In genomic region chr2:167856920-167857475, GRCm38 (mm10) we compare ENCODE assay signal across 13 mouse cellular contexts.
DNase-seq lines count a peak whose midpoint lies in the region; ATAC-seq and TF ChIP-seq lines count a peak whose summit lies in the region.
"Had no signal": no experiment of that assay in that cellular context is flagged by ENCODE, and none has a peak within 500 bp of the region (broad histone marks: within the 10 kb centered on the region; RNA-seq: fewer than 3 reads in every experiment).

No protein-coding gene starts in this region.

- H3K4me3 ChIP-seq in gastrocnemius, adult 2 months, result no peak overlapping the region
- H3K4me3 ChIP-seq in liver, embryonic 15.5 days (replicated peaks), result no peak overlapping the region
- no peak overlapping the region for H3K4me3 ChIP-seq in liver, embryonic 12.5 days
- H3K4me3 ChIP-seq: embryonic facial prominence, embryonic 13.5 days; layer of hippocampus, adult 2 months; stomach, embryonic 15.5 days had no signal

- no peak for DNase-seq in gastrocnemius, adult 2 months
- DNase-seq in gastrocnemius, adult 18-20 months (ENCODE audit: low spot score), result no peak
- peak; percentile 86 for DNase-seq in kidney, adult 9 months
- DNase-seq in lung, postnatal 36 days, result peak; percentile 77
- no peak for DNase-seq in embryo, embryonic 9.5 days (ENCODE audit: extremely low spot score)
- DNase-seq in adrenal gland, adult 8-10 months, result no peak
- DNase-seq: cerebellum, adult 9-11 months; forebrain, postnatal 0 days had no signal

- no peak for TF ChIP-seq CTCF in gastrocnemius, adult 2 months (IDR thresholded peaks at IDR 0.05)

- H3K9ac ChIP-seq in liver, embryonic 15.5 days, result no peak overlapping the region
- no peak overlapping the region for H3K9ac ChIP-seq in liver, embryonic 12.5 days
- H3K9ac ChIP-seq: embryonic facial prominence, embryonic 13.5 days; forebrain, postnatal 0 days; stomach, embryonic 15.5 days had no signal

- WGBS in liver, embryonic 15.5 days (ENCODE audit: insufficient replicate concordance), result 58% methylated on average over 10 of the region's 10 CpGs
- WGBS in liver, embryonic 12.5 days (ENCODE audit: insufficient replicate concordance), result 60% methylated on average over 10 of the region's 10 CpGs

- H3K9me3 ChIP-seq in liver, embryonic 15.5 days (replicated peaks), result no peaks in the 10 kb centered on the region
- no peaks in the 10 kb centered on the region for H3K9me3 ChIP-seq in liver, embryonic 12.5 days (replicated peaks)
- H3K9me3 ChIP-seq: embryonic facial prominence, embryonic 13.5 days; stomach, embryonic 15.5 days had no signal

- H3K36me3 ChIP-seq in liver, embryonic 15.5 days (replicated peaks), result no peaks in the 10 kb centered on the region
- no peaks in the 10 kb centered on the region for H3K36me3 ChIP-seq in liver, embryonic 12.5 days
- H3K36me3 ChIP-seq: embryonic facial prominence, embryonic 13.5 days; stomach, embryonic 15.5 days had no signal

- H3K27ac ChIP-seq in gastrocnemius, adult 2 months, result peak overlapping the region; percentile 69
- H3K27ac ChIP-seq in liver, embryonic 15.5 days (replicated peaks), result peak overlapping the region; percentile 38; the same call in 1 of the 2 replicates
- no peak overlapping the region for H3K27ac ChIP-seq in liver, embryonic 12.5 days
- H3K27ac ChIP-seq: embryonic facial prominence, embryonic 13.5 days; layer of hippocampus, adult 2 months; stomach, embryonic 15.5 days had no signal

- H3K27me3 ChIP-seq in liver, embryonic 15.5 days, result no peaks in the 10 kb centered on the region
- H3K27me3 ChIP-seq in liver, embryonic 12.5 days (replicated peaks), result peaks cover 43% of the 10 kb centered on the region
- H3K27me3 ChIP-seq: embryonic facial prominence, embryonic 13.5 days; stomach, embryonic 15.5 days had no signal

- no peak for ATAC-seq in liver, embryonic 15.5 days (ENCODE audit: insufficient read depth)
- no peak for ATAC-seq in liver, embryonic 12.5 days
- ATAC-seq: forebrain, postnatal 0 days had no signal

- intact Hi-C loops in gastrocnemius, adult 2 months (cut with DNase I), result no loop called here

- H3K4me1 ChIP-seq in liver, embryonic 15.5 days (replicated peaks), result peaks cover 15% of the 10 kb centered on the region
- peaks cover 34% of the 10 kb centered on the region for H3K4me1 ChIP-seq in liver, embryonic 12.5 days

- no peak overlapping the region for H3K4me2 ChIP-seq in liver, embryonic 15.5 days
- H3K4me2 ChIP-seq in liver, embryonic 12.5 days, result no peak overlapping the region
- H3K4me2 ChIP-seq: embryonic facial prominence, embryonic 13.5 days; stomach, embryonic 15.5 days had no signal

Comparison
In these comparisons a context has a peak if more than half of its experiments do, and no peak if none do; other contexts are left out.
1. DNase-seq: peak in kidney, adult 9 months (single experiment) and lung, postnatal 36 days (single experiment); none in gastrocnemius, adult 2 months (single experiment), gastrocnemius, adult 18-20 months (single experiment), embryo, embryonic 9.5 days (single experiment) and adrenal gland, adult 8-10 months (single experiment).